Comparison of ENCODE assay signal across 26 mouse cellular contexts in the genomic region with DNA sequence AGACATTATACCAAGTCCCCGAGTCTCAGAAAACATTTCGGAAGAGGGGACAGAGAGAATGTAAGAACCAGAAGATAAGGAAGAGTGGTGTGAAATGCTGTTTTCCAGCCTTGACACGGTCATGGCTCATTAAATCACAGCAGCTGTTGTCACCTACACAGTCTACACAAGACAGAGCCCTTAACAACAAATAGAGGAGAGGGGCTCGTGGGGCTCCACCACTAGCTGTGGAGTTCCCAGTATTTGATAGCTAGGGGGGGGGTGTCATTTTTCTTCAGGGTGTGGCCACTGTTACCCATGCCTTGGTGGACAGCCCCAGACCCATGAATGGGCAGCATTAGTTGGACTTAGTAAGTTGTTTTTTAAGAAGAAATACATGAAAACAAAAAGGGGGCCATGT.
"Had no signal": no experiment of that assay in that cellular context is flagged by ENCODE, and none has a peak within 500 bp of the region (broad histone marks: within the 10 kb centered on the region; RNA-seq: fewer than 3 reads in every experiment).

No protein-coding gene starts in this region.

- H3K27me3 ChIP-seq: limb, embryonic 12.5 days; liver, embryonic 12.5 days; liver, embryonic 15.5 days; lung, embryonic 15.5 days; midbrain, embryonic 13.5 days; neural tube, embryonic 13.5 days; stomach, embryonic 15.5 days had no signal

- H3K4me3 ChIP-seq: left cerebral cortex, adult 2 months; limb, embryonic 12.5 days; liver, embryonic 12.5 days; liver, embryonic 15.5 days; lung, embryonic 15.5 days; megakaryocyte, embryonic 14.5 days; midbrain, embryonic 10.5 days; midbrain, embryonic 13.5 days; myocyte; neural tube, embryonic 13.5 days; stomach, embryonic 15.5 days had no signal

- H3K9me3 ChIP-seq: limb, embryonic 12.5 days; liver, embryonic 12.5 days; liver, embryonic 15.5 days; lung, embryonic 15.5 days; megakaryocyte, embryonic 14.5 days; midbrain, embryonic 10.5 days; midbrain, embryonic 13.5 days; neural tube, embryonic 13.5 days; stomach, embryonic 15.5 days had no signal

- H3K27ac ChIP-seq: kidney, postnatal 0 days; left cerebral cortex, adult 2 months; limb, embryonic 12.5 days; liver, embryonic 12.5 days; liver, embryonic 15.5 days; lung, embryonic 15.5 days; midbrain, embryonic 10.5 days; midbrain, embryonic 13.5 days; neural tube, embryonic 13.5 days; stomach, embryonic 15.5 days had no signal

- DNase-seq: kidney, adult 11 months; kidney, postnatal 25 days; layer of hippocampus, postnatal 36 days; liver; lung, adult 18-20 months; lung, postnatal 10 days; lung, postnatal 36 days; retina, postnatal 1 day; right cerebral cortex, postnatal 25 days; spleen, adult 18-20 months; thymus, adult 2 months; thymus, postnatal 14 days; thymus, postnatal 4 days had no signal

- H3K9ac ChIP-seq: limb, embryonic 12.5 days; liver, embryonic 12.5 days; liver, embryonic 15.5 days; lung, embryonic 15.5 days; midbrain, embryonic 13.5 days; neural tube, embryonic 13.5 days; stomach, embryonic 15.5 days had no signal

- ATAC-seq: liver, embryonic 12.5 days; midbrain, embryonic 13.5 days; midbrain, embryonic 16.5 days had no signal

- H3K4me2 ChIP-seq: limb, embryonic 12.5 days; liver, embryonic 12.5 days; liver, embryonic 15.5 days; lung, embryonic 15.5 days; midbrain, embryonic 13.5 days; neural tube, embryonic 13.5 days; stomach, embryonic 15.5 days had no signal

- H3K36me3 ChIP-seq: limb, embryonic 12.5 days; liver, embryonic 12.5 days; liver, embryonic 15.5 days; lung, embryonic 15.5 days; midbrain, embryonic 10.5 days; neural tube, embryonic 13.5 days; stomach, embryonic 15.5 days had no signal

- H3K4me1 ChIP-seq: limb, embryonic 12.5 days; liver, embryonic 12.5 days; liver, embryonic 15.5 days; megakaryocyte, embryonic 14.5 days; midbrain, embryonic 10.5 days; midbrain, embryonic 13.5 days; neural tube, embryonic 13.5 days; stomach, embryonic 15.5 days had no signal
